Mouse (Mus musculus) heart, postnatal 0 days (tissue): ENCODE results near the gene Dmwd.

Experiments
- CTCF ChIP-seq: IDR thresholded peaks from 2 replicates; pipeline ENCODE4 v1.5.1; 2016; ENCODE audit warnings: antibody characterized with exemption, control low read depth, low read depth
- EP300 ChIP-seq: IDR thresholded peaks from 2 replicates; pipeline ENCODE4 v1.6.1; 2016; ENCODE audit warnings: antibody characterized with exemption, low read depth

GRCm38 (mm10) chr7:19119631-19120429, 43.8 kb downstream of the Dmwd start, which contains the start of gene Fbxo46:
- TF ChIP-seq CTCF = no peak
- TF ChIP-seq EP300 = no peak
